Mouse (Mus musculus) heart, postnatal 0 days (tissue): ENCODE measurements around the gene Tnfrsf12a.

Experiments
- CTCF ChIP-seq: IDR thresholded peaks from 2 replicates; pipeline ENCODE4 v1.5.1; 2016; ENCODE audit warnings: antibody characterized with exemption, control low read depth, low read depth
- EP300 ChIP-seq: IDR thresholded peaks from 2 replicates; pipeline ENCODE4 v1.6.1; 2016; ENCODE audit warnings: antibody characterized with exemption, low read depth

- TF ChIP-seq CTCF, result peak; percentile 27; the same call in 1 of the 2 replicates
- no peak for TF ChIP-seq EP300
These were observed 15.7 kb downstream of the Tnfrsf12a start for GRCm38 (mm10) chr17:23661526-23661925.
